Mouse (Mus musculus) cerebellum, adult 2 months (tissue): Measurements from ENCODE around the gene Rgl1.

Source experiments
- CTCF ChIP-seq: fragments of 200-500 bp; IDR thresholded peaks from 2 replicates; pipeline ENCODE4 v1.5.1; 2011; ENCODE audit warnings: low read depth, mild to moderate bottlenecking, control low read depth, low read length, moderate library complexity, borderline replicate concordance; ENCODE audit not compliant: insufficient read depth
- POLR2A ChIP-seq: fragments of 200-500 bp; IDR thresholded peaks from 2 replicates; pipeline ENCODE4 v1.6.1; 2011; ENCODE audit warnings: low read length, control low read depth, borderline replicate concordance; ENCODE audit not compliant: insufficient read depth

DNA sequence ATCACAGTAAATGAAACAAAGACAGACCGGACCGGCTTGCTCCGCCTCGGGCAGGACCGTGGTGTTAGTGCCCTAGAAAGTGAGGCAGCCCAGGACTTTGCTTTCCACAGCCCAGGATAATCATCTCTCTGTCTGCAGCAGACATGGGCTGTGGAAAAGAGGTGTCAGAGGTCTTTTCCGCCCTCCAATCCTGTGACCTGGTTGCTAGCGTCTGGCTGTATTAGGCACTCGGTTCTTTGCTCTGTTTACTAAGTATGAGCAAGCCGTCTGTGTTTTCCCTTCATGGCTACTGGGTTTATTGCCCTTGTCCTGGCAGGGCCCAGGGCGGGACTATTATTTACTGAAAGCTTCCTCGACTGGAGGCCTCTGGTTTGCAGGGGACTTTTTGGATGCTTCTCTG, 268.6 kb downstream of the Rgl1 start:
- TF ChIP-seq POLR2A (no peak), CTCF (no peak)
